Mouse (Mus musculus) hindbrain, embryonic 10.5 days (tissue): ENCODE data around the gene Surf1. TPM values are rescaled to one million over a fixed set of nuclear protein-coding genes. Genes with fewer than 3 reads are reported as not detected.

Experiments used
- DNase-seq: peaks from one replicate; pipeline ENCODE4 v3.0.0-alpha.2; 2017; ENCODE audit warnings: low spot score
- H3K27ac ChIP-seq: fragments of 300-500 bp; sonication (generic); 2 replicates; pipeline ENCODE4 v1.5.1; 2016; ENCODE audit warnings: mild to moderate bottlenecking, moderate library complexity
- H3K27me3 ChIP-seq: fragments of 300-500 bp; sonication (generic); 2 replicates; pipeline ENCODE4 v1.6.1; 2016; ENCODE audit warnings: mild to moderate bottlenecking; ENCODE audit not compliant: poor library complexity, insufficient read depth, severe bottlenecking
- H3K36me3 ChIP-seq: fragments of 300-500 bp; sonication (generic); 2 replicates; pipeline ENCODE4 v1.6.1; 2016; ENCODE audit warnings: mild to moderate bottlenecking, moderate library complexity
- H3K4me1 ChIP-seq: fragments of 300-500 bp; sonication (generic); replicated peaks from 2 replicates; pipeline ENCODE4 v1.6.1; 2016; ENCODE audit warnings: mild to moderate bottlenecking
- H3K4me3 ChIP-seq: fragments of 300-500 bp; sonication (generic); 2 replicates; pipeline ENCODE4 v1.5.1; 2016; ENCODE audit warnings: mild to moderate bottlenecking, moderate library complexity
- H3K9me3 ChIP-seq: fragments of 300-500 bp; sonication (generic); 2 replicates; pipeline ENCODE4 v1.6.1; 2016; ENCODE audit warnings: mild to moderate bottlenecking, moderate library complexity
- WGBS: fragments of 180-500 bp; shearing (Covaris S2); methylation state at CpG from one replicate; pipeline ENCODE4 v1.1.7; 2016; 5-methylcytosine and 5-hydroxymethylcytosine counted together
- polyA plus RNA-seq: library from polyadenylated mRNA; unstranded; fragments of >200 nt; fragmentation: Nextera tagmentation; extraction: Ambion mirVana; gene quantifications from 2 replicates; pipeline ENCODE4 v1.2.1, GENCODE M21; 2016

Surf1 gene
- polyA plus RNA-seq, 1 experiment from 2014 or later: 53.6 TPM

DNA sequence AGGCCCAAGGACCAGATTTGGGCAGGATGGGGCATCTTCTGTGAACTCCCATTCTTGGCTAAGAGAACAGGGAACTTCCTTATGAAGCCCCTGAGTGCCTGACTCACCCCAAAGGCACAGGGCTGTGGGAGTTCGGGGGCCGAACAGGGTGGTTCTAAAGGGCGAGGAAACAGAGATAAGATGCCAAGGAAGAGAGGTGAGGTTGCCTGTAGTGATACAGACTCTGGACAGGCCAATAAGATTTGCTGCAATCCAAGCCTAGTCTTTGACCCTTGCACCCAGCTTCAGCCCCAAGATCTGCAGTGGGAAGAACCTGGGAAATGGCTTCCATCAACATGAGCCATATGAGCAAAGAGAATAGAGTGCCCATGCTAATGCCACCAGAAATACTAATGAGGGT, 26.9 kb upstream of the Surf1 start:
- no peak overlapping the region for H3K27ac ChIP-seq
- no peaks in the 10 kb centered on the region for H3K9me3 ChIP-seq
- no peaks in the 10 kb centered on the region for H3K4me1 ChIP-seq
- 79% methylated on average over 3 of the region's 3 CpGs for whole genome bisulfite sequencing
- DNase-seq: no peak
- no peak overlapping the region for H3K4me3 ChIP-seq
- H3K36me3 ChIP-seq: peaks cover 19% of the 10 kb centered on the region
- no peaks in the 10 kb centered on the region for H3K27me3 ChIP-seq

DNA sequence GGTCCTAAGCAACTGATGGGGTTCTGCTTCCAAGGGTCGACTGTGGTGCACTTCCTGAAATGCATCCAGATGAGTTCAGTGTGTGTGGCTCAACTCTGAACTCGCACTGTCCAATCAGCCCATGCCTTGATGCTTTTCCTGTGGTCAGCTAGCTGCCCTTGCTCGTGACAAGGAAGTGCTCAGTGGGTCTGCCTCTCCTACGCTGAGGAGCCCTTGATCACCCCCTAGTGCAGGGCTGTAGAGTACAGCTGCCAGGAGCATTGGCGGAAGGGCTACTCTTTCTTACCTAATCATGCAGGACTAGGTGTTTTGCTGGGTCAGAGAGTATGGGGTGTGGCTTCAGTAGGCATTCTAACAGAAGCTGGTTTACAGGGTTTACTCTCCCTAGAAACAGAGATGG, 25.2 kb upstream of the Surf1 start:
- Histone ChIP-seq H3K27ac (no peak overlapping the region), H3K4me3 (no peak overlapping the region), H3K27me3 (no peaks in the 10 kb centered on the region), H3K4me1 (no peaks in the 10 kb centered on the region), H3K9me3 (no peaks in the 10 kb centered on the region), H3K36me3 (peaks cover 4% of the 10 kb centered on the region)
- DNase-seq: no peak
- WGBS: 44% methylated on average over 5 of the region's 5 CpGs

DNA sequence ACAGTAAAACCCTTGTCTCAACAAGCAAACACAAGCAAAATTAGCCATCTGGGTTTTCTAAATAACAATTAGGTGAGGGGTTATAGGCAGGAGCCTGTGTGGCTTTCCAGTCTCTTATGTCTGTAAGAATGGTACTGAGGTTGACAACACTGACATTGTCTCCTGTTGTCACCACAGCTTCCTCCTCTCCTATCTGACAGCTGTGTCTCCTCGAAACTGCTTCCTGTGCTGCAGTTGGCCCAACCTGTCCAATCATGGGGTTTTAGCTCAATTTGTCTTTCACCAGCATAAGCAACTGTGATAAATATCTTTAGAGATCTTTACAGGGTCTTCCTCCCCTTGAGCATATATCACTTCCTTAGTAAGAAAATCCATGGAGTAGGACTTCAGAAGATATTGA, 20.1 kb upstream of the Surf1 start:
- Histone ChIP-seq H3K27ac (no peak overlapping the region), H3K9me3 (no peaks in the 10 kb centered on the region), H3K4me3 (no peak overlapping the region), H3K4me1 (peaks cover 25% of the 10 kb centered on the region), H3K36me3 (no peaks in the 10 kb centered on the region), H3K27me3 (no peaks in the 10 kb centered on the region)
- DNase-seq: no peak
- 69% methylated on average over 1 of the region's 1 CpGs for WGBS

DNA sequence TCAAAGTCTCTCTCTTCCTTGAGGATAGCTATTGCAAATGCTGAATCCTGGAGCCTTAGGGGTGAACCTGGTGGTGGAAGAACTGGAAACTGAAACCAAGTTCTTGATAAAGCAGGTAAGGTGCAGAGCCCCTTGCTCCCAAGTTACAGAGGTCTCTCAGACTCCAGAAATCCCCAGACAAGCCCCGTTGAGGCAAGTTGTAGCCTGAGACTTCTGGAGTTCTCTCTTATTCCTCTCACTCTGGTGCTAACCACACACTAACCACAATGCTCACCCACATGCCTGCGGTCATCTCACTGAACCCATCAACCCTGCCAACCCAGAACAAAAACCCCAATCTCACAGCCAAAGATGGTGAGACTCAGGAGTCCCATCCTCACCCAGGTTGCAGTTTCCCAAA, 19.0 kb upstream of the Surf1 start:
- DNase-seq: no peak
- 94% methylated on average over 2 of the region's 2 CpGs for WGBS
- H3K4me3 ChIP-seq: no peak overlapping the region
- peaks cover 10% of the 10 kb centered on the region for H3K36me3 ChIP-seq
- peaks cover 34% of the 10 kb centered on the region for H3K4me1 ChIP-seq
- H3K27ac ChIP-seq: no peak overlapping the region
- no peaks in the 10 kb centered on the region for H3K27me3 ChIP-seq
- no peaks in the 10 kb centered on the region for H3K9me3 ChIP-seq

DNA sequence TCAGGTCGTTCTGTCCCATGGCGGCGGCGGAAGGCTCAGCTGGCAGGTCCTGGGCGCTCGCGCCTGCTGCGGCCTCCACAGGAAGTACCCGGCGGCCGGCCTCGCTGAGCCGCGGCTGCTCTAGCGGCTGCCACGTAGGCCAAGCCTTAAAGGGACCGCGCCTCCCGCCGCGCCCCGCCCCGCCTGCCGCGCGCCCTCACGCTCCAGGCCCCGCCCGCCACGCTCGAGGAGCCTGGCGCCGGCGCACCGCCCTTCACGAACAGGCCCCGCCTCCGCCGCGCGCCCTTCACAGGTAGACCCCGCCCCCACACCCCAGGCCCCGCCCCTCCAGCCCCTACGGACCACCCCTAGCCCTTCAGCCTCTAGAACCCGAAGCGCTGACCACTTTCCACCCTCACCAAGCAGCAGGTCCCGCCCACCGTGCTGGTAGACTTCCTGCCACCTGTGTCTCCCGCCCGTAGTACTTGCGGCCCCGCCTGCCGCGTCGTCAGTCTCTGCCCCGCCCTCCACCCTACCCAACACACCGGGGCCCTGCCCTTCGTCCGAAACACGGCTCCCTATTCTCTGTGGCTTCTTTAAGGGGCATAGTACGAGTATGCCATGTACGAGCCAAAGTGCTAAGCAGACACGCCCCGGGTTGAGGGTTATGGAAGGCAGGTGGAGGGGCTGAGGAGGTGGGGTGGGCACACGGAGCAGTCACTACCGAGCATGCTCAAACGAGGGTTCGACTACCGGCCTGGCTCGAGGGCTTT, 17.1 kb upstream of the Surf1 start, which contains the start of the genes Surf4 and Stkld1:
Gene Surf4, minus strand, starts transcription at position 625 of the 752 bp plus-strand sequence.
Gene Stkld1, plus strand, starts transcription at position 744 of the 752 bp plus-strand sequence.
- DNase-seq: peak; percentile 96
- peaks cover 29% of the 10 kb centered on the region for H3K36me3 ChIP-seq
- H3K9me3 ChIP-seq: no peaks in the 10 kb centered on the region
- H3K27ac ChIP-seq: peak within 1 kb of the TSS; percentile 99
- peaks cover 34% of the 10 kb centered on the region for H3K4me1 ChIP-seq
- 2% methylated on average over 70 of the region's 70 CpGs for WGBS
- no peaks in the 10 kb centered on the region for H3K27me3 ChIP-seq
- peak within 1 kb of the TSS; percentile 98 for H3K4me3 ChIP-seq

DNA sequence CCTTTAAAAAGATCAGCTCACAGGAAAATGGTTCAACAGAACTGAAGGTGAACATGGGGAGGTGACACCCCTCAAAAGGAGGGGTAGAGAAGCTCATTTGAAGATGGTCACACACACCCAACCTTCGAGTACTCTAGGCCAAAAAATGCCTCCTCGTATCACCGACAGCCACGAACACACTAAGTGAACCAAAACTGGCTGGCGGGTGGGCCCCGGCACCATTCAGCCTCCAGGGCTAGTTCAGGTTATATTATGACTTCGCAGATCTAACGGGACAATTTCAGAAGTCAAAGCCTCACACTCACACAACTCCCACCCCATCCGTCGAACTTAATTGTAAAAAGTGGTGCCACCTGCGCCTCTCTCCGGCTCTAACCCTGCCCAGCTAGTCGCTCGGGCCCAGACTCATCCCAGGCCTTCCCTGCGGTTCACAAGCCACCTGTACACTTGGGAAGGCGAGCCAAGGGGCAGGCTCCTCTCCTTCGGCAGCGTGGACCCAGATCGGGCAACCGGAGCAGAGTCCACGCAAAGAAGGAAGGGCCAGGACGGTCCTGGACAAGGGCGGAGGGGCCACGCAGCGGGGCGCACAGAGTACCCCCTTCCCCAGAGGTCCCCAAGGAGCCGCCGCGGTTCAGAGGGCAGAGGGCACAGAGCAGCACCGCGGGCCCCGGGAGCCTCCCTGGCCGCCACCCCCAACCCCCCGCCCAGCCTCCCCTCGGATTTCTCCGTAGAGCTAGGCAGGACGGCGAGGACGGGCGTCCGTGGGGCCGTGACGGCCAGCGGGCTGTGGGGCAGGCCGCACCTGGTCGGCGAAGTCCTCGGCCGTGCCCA, 16.4 kb upstream of the Surf1 start:
- peaks cover 36% of the 10 kb centered on the region for H3K36me3 ChIP-seq
- H3K27ac ChIP-seq: peak overlapping the region; percentile 99
- 2% methylated on average over 49 of the region's 49 CpGs for WGBS
- peak overlapping the region; percentile 98 for H3K4me3 ChIP-seq
- H3K4me1 ChIP-seq: peaks cover 34% of the 10 kb centered on the region
- H3K27me3 ChIP-seq: no peaks in the 10 kb centered on the region
- H3K9me3 ChIP-seq: no peaks in the 10 kb centered on the region
- no peak for DNase-seq

DNA sequence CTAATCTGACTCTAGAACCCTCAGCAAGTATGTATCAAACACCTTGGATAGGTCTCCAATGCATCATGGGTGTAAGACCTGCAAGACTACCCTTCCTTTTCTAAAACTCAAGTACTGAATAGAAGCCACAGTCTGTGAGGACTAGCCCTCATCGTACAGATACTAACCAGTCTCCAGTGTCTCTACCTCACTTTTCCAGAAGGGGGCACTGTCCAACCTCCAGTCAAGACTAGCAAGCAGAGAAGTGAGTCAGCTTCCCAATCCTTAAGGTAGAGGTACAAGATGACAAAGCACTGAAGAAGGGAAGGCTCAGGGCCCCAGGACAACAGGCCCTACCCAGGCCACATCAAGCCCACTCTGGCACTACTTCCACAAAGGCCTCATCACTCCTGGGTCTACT, 14.1 kb upstream of the Surf1 start:
- Histone ChIP-seq H3K27me3 (no peaks in the 10 kb centered on the region), H3K4me3 (peak overlapping the region; percentile 98; the same call in 1 of the 2 replicates), H3K4me1 (peaks cover 34% of the 10 kb centered on the region), H3K36me3 (peaks cover 59% of the 10 kb centered on the region), H3K27ac (no peak overlapping the region), H3K9me3 (no peaks in the 10 kb centered on the region)
- WGBS: 51% methylated on average over 1 of the region's 1 CpGs
- peak; percentile 54 for DNase-seq

DNA sequence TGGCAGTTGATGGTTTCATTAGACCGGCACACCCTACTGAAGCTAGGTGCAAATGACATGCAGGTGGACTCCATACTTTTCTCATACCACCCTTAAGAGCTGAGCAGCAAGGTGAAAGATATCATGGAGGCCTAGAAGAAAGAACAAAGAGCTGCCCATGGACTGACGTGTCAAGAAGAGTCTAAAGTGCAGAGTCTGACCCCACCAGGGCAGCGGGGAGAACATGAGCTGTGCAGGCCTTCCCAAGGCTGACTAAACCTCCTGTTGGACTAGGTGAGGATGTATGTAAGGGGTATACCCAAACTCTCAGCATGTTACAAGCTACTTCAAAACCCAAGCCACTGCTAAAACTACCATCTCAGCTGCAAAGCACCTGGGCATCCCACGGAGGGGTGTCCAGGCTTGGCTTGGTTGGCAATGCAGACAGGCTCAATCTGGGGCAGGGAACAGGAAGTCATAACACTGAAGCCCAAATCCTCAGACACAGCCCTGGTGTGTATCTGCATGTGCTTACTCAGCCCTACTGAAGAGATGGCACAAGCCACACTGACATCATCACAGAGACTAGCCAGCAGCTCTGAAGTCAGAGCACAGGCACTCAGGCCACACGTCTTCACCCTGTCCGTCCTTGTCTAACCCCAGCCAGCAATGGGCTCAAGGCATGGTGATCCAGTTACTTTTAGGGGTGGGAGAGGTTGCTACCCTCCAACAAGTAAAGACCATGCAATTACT, 11.6 kb upstream of the Surf1 start:
- no peaks in the 10 kb centered on the region for H3K9me3 ChIP-seq

DNA sequence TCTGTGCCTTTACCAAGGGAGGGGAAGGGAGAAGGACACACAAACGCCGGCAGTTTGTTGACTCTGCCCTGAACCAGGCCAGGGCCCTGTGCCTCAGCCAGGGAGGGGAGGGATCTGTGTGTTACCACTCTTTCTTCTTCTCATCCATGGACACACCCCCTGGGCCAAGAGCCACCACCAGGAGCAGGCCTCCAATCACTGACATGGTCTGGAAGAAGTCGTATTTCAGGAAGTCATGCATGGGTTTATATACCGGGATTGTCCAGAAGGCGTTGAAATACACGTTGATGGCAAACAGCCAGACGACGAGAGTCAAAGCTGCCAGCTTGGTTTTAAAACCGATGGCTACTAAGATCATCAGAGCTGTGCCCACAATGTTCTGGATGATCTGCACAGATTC, 5.5 kb upstream of the Surf1 start:
- Histone ChIP-seq H3K4me3 (no peak overlapping the region), H3K27me3 (no peaks in the 10 kb centered on the region), H3K4me1 (peaks cover 16% of the 10 kb centered on the region), H3K9me3 (no peaks in the 10 kb centered on the region), H3K36me3 (peaks cover 97% of the 10 kb centered on the region), H3K27ac (no peak overlapping the region)
- WGBS: 86% methylated on average over 9 of the region's 9 CpGs
- no peak for DNase-seq

More for the DNA sequence above, 11.6 kb upstream of the Surf1 start:
- H3K36me3 ChIP-seq: peaks cover 84% of the 10 kb centered on the region
- peaks cover 22% of the 10 kb centered on the region for H3K4me1 ChIP-seq
- H3K27ac ChIP-seq: no peak overlapping the region
- 93% methylated on average over 6 of the region's 6 CpGs for WGBS
- no peak for DNase-seq
- no peaks in the 10 kb centered on the region for H3K27me3 ChIP-seq
- H3K4me3 ChIP-seq: no peak overlapping the region

DNA sequence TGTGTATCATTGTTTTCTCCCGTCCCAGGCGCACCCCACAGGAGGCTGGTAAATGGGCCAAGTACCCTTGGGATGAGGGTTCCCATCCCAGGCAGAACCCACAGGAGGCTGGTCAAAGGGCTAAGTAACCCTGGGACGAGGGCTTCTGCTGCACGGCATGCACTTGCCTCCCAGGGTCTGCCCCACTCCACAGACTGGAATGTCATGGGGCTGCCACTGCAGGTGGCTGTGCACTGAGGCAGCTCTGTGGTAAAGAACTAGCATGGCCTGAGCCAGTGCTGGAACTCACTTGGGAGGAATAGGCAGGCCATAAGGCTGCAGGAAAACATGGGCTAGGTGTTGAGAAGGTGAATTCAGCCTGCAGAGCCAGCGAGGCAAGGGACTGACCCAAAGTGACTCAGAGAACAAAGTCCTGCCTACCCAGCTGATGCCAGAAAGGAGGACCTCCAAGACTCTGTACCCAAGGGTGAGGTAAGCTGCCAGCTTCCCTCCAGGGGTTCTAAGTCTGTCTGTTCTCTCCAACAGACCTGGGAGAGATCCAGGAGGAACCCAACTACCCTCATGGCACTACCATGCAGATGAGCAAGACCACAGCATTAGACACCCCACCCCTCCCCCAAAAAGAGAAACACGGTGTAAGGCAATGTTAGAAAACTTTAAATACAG, 4.0 kb upstream of the Surf1 start:
- H3K4me3 ChIP-seq: no peak overlapping the region
- no peaks in the 10 kb centered on the region for H3K27me3 ChIP-seq
- 90% methylated on average over 6 of the region's 6 CpGs for WGBS
- H3K9me3 ChIP-seq: no peaks in the 10 kb centered on the region
- H3K4me1 ChIP-seq: peaks cover 30% of the 10 kb centered on the region
- no peak overlapping the region for H3K27ac ChIP-seq
- peaks cover 83% of the 10 kb centered on the region for H3K36me3 ChIP-seq
- DNase-seq: no peak

DNA sequence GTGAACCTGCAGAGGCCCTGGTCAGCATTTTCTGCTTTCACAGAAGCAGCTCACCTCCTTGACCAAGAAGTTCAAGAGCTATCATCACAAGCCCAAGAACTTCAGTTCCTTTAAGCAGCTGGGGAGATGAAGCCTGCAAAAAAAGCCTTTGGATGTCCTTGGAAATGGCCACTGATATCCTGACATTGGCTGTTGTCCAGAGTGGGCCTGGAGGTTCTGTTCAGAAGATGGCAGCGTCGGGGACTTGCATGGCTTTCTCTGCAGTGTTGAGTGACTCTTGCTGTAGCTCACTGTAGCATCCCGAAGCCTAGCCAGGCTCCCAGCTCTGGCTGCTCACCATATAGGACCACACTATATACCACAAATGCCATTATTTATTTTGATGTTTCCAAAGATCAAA, 3.4 kb upstream of the Surf1 start:
- Histone ChIP-seq H3K27me3 (no peaks in the 10 kb centered on the region), H3K36me3 (peaks cover 78% of the 10 kb centered on the region), H3K4me1 (peaks cover 36% of the 10 kb centered on the region), H3K27ac (no peak overlapping the region), H3K9me3 (no peaks in the 10 kb centered on the region), H3K4me3 (no peak overlapping the region)
- 92% methylated on average over 3 of the region's 3 CpGs for WGBS
- DNase-seq: no peak

DNA sequence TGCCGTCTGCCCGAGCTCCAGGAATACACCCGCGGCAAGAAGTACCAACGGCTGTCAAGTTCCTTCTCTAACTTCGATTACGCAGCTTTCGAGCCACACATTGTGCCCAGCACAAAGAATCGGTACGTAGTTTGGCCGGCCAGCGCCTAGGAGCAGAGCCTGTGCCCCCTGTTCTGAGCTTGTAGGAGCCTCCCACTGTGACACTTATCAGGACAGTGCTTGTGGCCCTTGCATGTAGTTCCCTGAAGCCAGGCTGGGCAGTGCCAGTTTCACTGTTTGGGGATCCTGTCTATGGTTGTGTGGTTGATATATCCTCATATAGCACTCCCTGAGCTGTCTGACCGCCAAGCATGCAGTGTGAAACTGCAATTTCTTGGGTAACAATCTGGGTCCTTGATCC, 408 bp upstream of the Surf1 start:
- H3K27ac ChIP-seq: peak overlapping the region; percentile 92
- 2% methylated on average over 13 of the region's 13 CpGs for WGBS
- no peaks in the 10 kb centered on the region for H3K27me3 ChIP-seq
- no peaks in the 10 kb centered on the region for H3K9me3 ChIP-seq
- peaks cover 78% of the 10 kb centered on the region for H3K36me3 ChIP-seq
- peak overlapping the region; percentile 88 for H3K4me3 ChIP-seq
- no peak for DNase-seq
- H3K4me1 ChIP-seq: peaks cover 55% of the 10 kb centered on the region
